Mouse (Mus musculus) hindbrain, postnatal 0 days (tissue): Measurements from ENCODE around the gene Fbxl4. TPM values are rescaled to one million over a fixed set of nuclear protein-coding genes. Genes with fewer than 3 reads are reported as not detected.
A peak's percentile ranks its signal among the peaks of the same experiment; 100 is the strongest.
"Not testable (repeated sequence)": the region's sequence is repeated elsewhere in the genome, so short reads cannot be mapped to it uniquely, and the experiment has no call there.

Experiments
- ATAC-seq: fragments of 200-750 bp; cut with Nextera tagmentation; 2 replicates; pipeline ENCODE4 v1.8.0; 2017; ENCODE audit warnings: mild to moderate bottlenecking, moderate TSS enrichment, moderate library complexity
- DNase-seq: peaks from one replicate; pipeline ENCODE4 v3.0.0-alpha.2; 2015; ENCODE audit warnings: low spot score
- H3K27ac ChIP-seq: fragments of 300-500 bp; sonication (generic); 2 replicates; pipeline ENCODE4 v1.5.1; 2014; ENCODE audit warnings: mild to moderate bottlenecking
- H3K27me3 ChIP-seq: fragments of 300-500 bp; sonication (generic); 2 replicates; pipeline ENCODE4 v1.6.1; 2014; ENCODE audit warnings: low read length, mixed read lengths; ENCODE audit not compliant: insufficient read depth
- H3K36me3 ChIP-seq: fragments of 300-500 bp; sonication (generic); 2 replicates; pipeline ENCODE4 v1.6.1; 2014; ENCODE audit warnings: low read length, mixed read lengths; ENCODE audit not compliant: insufficient read depth
- H3K4me1 ChIP-seq: fragments of 300-500 bp; sonication (generic); 2 replicates; pipeline ENCODE4 v1.6.1; 2014; ENCODE audit warnings: antibody characterized with exemption, low read length, mixed read lengths; ENCODE audit not compliant: insufficient read depth
- H3K4me2 ChIP-seq: fragments of 300-500 bp; sonication (generic); 2 replicates; pipeline ENCODE4 v1.6.1; 2014; ENCODE audit warnings: low read depth, mild to moderate bottlenecking, low read length, moderate library complexity, mixed read lengths
- H3K4me3 ChIP-seq: fragments of 300-500 bp; sonication (generic); 2 replicates; pipeline ENCODE4 v1.5.1; 2014; ENCODE audit warnings: low read length
- H3K9ac ChIP-seq: fragments of 300-500 bp; sonication (generic); replicated peaks from 2 replicates; pipeline ENCODE4 v1.6.1; 2014; ENCODE audit warnings: mild to moderate bottlenecking, low read length, moderate library complexity, mixed read lengths
- H3K9me3 ChIP-seq: fragments of 300-500 bp; sonication (generic); 2 replicates; pipeline ENCODE4 v1.6.1; 2016; ENCODE audit warnings: low read length, mixed read lengths
- CTCF ChIP-seq: IDR thresholded peaks from 2 replicates; pipeline ENCODE4 v1.5.1; 2016; ENCODE audit warnings: antibody characterized with exemption, control low read depth, low read depth
- WGBS: fragments of 180-500 bp; shearing (Covaris S2); extraction: QIAGEN DNeasy Blood & Tissue Kit; methylation state at CpG from one replicate; pipeline ENCODE4 v1.1.7; 2014; 5-methylcytosine and 5-hydroxymethylcytosine counted together
- polyA plus RNA-seq: library from polyadenylated mRNA; unstranded; fragments of >200 nt; fragmentation: Nextera tagmentation; extraction: Ambion mirVana; gene quantifications from 2 replicates; pipeline ENCODE4 v1.2.1, GENCODE M21; 2015
- total RNA-seq: library from RNA; depleted of rRNA; stranded (reverse); fragments of >200 nt; gene quantifications from 2 replicates; pipeline ENCODE4 v1.2.3, GENCODE M21; 2014; rRNA removed

The Fbxl4 gene
- total RNA-seq (29.3 and 39.2 TPM in 2 replicates), polyA plus RNA-seq (16.3 and 18.9 TPM in 2 replicates)

DNA sequence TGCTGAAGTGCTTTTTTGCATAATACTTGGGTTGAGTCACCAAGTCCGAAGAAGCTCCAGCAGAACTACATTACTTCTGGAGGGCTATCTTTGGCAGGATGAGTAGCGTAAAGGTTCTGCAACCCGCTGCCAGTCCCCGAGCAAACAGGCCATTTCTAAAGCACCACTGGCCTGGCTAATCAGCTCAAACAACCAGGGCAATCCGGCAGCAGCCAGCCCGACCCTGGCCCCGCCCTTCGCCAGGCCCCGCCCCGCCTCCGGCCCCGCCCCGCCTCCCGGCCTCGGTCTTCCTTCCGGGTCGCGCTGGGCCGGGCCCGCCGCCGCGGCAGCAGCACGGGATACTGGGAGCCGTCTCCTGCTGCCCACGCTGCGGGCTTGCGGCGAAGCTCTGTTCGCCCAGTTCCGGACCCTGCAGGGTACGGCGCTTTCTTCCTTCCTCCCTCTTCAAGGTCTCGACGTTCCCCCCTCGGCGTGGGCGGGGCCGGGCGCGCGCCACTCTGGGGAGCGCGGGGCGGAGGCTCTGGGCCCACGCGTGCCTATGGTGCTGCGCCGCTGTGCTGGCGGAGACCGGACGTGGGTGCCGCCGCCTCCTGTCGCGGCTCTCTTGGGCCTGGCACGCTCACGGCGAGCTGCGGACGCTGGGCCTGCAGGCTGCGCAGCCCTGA, at the start of gene Fbxl4:
Fbxl4 (plus strand) TSS at position 278 of the 665 bp plus-strand sequence.
- DNase-seq: peak; percentile 84
- H3K9ac ChIP-seq: peak within 1 kb of the TSS; percentile 83
- peak within 1 kb of the TSS; percentile 72 for H3K4me3 ChIP-seq
- peak within 1 kb of the TSS; percentile 92 for H3K27ac ChIP-seq
- peaks cover 9% of the 10 kb centered on the region; the same call in 1 of the 2 replicates for H3K4me1 ChIP-seq
- peak; percentile 97 for ATAC-seq
- no peaks in the 10 kb centered on the region for H3K9me3 ChIP-seq
- H3K4me2 ChIP-seq: peak within 1 kb of the TSS; percentile 71
- TF ChIP-seq CTCF: no peak
- WGBS: under 1% methylated on average over 35 of the region's 62 CpGs
- H3K27me3 ChIP-seq: no peaks in the 10 kb centered on the region
- H3K36me3 ChIP-seq: no peaks in the 10 kb centered on the region

- Histone ChIP-seq H3K4me3 (no peak overlapping the region), H3K4me2 (no peak overlapping the region), H3K9ac (no peak overlapping the region), H3K27ac (no peak overlapping the region), H3K27me3 (no peaks in the 10 kb centered on the region), H3K4me1 (no peaks in the 10 kb centered on the region), H3K36me3 (no peaks in the 10 kb centered on the region), H3K9me3 (no peaks in the 10 kb centered on the region)
- WGBS: 75% methylated on average over 3 of the region's 3 CpGs
- ATAC-seq (0 out of 2 replicates have a peak, but pooled peaks have one; percentile 45), DNase-seq (peak; percentile 8)
- TF ChIP-seq CTCF: no peak
Observed at GRCm38 (mm10) chr4:22314564-22314963, 42.8 kb upstream of the Fbxl4 start.

DNA sequence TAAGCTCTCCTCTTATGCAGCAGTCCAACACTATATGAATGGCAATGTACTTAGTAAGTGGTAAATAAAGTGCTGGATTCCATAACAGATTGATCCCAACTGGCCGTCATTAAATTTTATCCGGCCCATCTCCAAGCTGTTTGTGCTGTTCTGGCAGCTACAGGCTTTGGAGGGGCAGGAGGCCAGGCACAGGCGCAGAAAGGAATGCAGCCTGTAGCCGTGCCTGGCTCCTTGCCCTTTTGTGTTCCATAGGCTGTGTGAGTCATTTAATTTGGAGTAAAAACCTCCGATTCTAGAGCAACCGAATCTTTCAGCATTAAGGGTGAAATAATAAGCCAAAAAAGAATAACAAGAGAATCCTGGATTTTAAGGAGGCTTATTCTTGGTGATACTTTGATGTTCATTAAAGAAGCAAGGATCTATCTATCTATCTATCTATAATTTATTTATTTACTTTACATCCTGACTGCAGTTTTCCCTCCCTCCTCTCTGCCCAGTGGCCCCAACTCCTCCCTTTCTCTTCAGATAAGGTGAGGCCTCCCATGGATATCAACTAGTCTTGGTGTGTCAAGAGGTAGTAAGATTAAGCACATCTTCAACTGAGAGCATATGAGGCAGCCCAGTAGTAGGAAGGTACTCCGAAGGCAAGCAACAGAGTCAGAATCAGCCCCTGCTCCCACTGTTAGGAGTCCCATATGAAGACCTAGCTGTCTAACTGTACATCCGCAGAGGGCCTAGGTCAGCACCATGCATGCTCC, 14.3 kb upstream of the Fbxl4 start:
- no peak for TF ChIP-seq CTCF
- WGBS: 56% methylated on average over 8 of the region's 8 CpGs
- H3K4me1 ChIP-seq: no peaks in the 10 kb centered on the region
- no peak overlapping the region for H3K4me3 ChIP-seq
- DNase-seq (peak; percentile 26), ATAC-seq (no peak)
- H3K9ac ChIP-seq: no peak overlapping the region
- H3K27me3 ChIP-seq: no peaks in the 10 kb centered on the region
- H3K27ac ChIP-seq: no peak overlapping the region
- H3K4me2 ChIP-seq: no peak overlapping the region
- no peaks in the 10 kb centered on the region for H3K9me3 ChIP-seq
- H3K36me3 ChIP-seq: no peaks in the 10 kb centered on the region

GRCm38 (mm10) chr4:22349086-22349485, 8.3 kb upstream of the Fbxl4 start:
- not testable (repeated sequence) for H3K4me2 ChIP-seq, ATAC-seq, H3K4me3 ChIP-seq, H3K27me3 ChIP-seq, H3K9ac ChIP-seq, DNase-seq, H3K36me3 ChIP-seq, H3K9me3 ChIP-seq, H3K27ac ChIP-seq, H3K4me1 ChIP-seq
- whole genome bisulfite sequencing: 95% methylated on average over 4 of the region's 4 CpGs

- peak; percentile 55; the same call in 1 of the 2 replicates for ATAC-seq
- 8% methylated on average over 10 of the region's 10 CpGs for WGBS
Observed at GRCm38 (mm10) chr4:22357931-22358300, 573 bp downstream of the Fbxl4 start.

DNA sequence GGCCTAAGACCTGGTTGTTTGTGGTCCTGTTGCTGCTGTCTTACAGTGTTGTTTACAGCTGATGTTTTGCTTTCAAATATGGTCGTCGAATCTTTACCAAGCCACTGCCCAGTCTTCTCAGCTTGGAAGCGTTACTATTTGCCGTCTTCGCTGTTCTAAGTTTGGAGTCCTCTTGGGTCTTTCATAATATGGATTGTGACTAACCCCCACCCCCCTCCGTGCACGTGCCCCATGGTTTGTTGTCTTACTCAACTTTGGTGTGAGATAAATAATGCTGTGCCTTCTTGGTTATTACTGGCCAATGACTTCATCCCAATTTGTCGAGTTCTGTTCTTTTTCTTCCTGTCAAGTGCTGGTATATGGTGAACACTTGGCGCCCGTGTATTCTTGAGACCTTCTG, 1.1 kb downstream of the Fbxl4 start:
- Histone ChIP-seq H3K9ac (no peak overlapping the region), H3K9me3 (no peaks in the 10 kb centered on the region), H3K4me2 (peak overlapping the region; percentile 71), H3K4me3 (peak overlapping the region; percentile 72), H3K4me1 (peaks cover 9% of the 10 kb centered on the region; the same call in 1 of the 2 replicates), H3K36me3 (no peaks in the 10 kb centered on the region), H3K27ac (peak overlapping the region; percentile 92), H3K27me3 (no peaks in the 10 kb centered on the region)
- no peak for TF ChIP-seq CTCF
- 82% methylated on average over 10 of the region's 10 CpGs for WGBS
- ATAC-seq: no peak
- no peak for DNase-seq

More at GRCm38 (mm10) chr4:22357931-22358300, 573 bp downstream of the Fbxl4 start:
- Histone ChIP-seq H3K27ac (peak overlapping the region; percentile 92), H3K9ac (peak overlapping the region; percentile 83), H3K4me1 (peaks cover 9% of the 10 kb centered on the region; the same call in 1 of the 2 replicates), H3K4me2 (peak overlapping the region; percentile 71), H3K27me3 (no peaks in the 10 kb centered on the region), H3K36me3 (no peaks in the 10 kb centered on the region), H3K9me3 (no peaks in the 10 kb centered on the region), H3K4me3 (peak overlapping the region; percentile 72)
- TF ChIP-seq CTCF: no peak
- no peak for DNase-seq
